Mouse (Mus musculus) myocyte (in vitro differentiated cells): Measurements from ENCODE around the gene Olfr424. TPM values are rescaled to one million over a fixed set of nuclear protein-coding genes. Genes with fewer than 3 reads are reported as not detected.

Source experiments
- H3K27me3 ChIP-seq: one replicate; pipeline ENCODE4 v1.6.1; 2011; ENCODE audit not compliant: control insufficient read depth, insufficient read depth, insufficient read length
- H3K36me3 ChIP-seq: one replicate; pipeline ENCODE4 v1.6.1; 2011; ENCODE audit not compliant: control insufficient read depth, insufficient read depth
- H3K4me2 ChIP-seq: one replicate; pipeline ENCODE4 v1.6.1; 2011; ENCODE audit warnings: low read depth, control low read depth
- H3K4me3 ChIP-seq: one replicate; pipeline ENCODE4 v1.5.1; 2011; ENCODE audit warnings: mild to moderate bottlenecking, control low read depth, moderate library complexity
- H3K79me2 ChIP-seq: one replicate; pipeline ENCODE4 v1.6.1; 2011; ENCODE audit not compliant: control insufficient read depth, insufficient read depth
- H3ac ChIP-seq: one replicate; pipeline ENCODE4 v1.6.1; 2011; ENCODE audit not compliant: control insufficient read depth, insufficient read length
- CEBPB ChIP-seq: IDR thresholded peaks from 2 replicates; pipeline ENCODE4 v1.6.1; 2011; ENCODE audit warnings: mild to moderate bottlenecking, moderate library complexity; ENCODE audit not compliant: poor library complexity, insufficient read depth, severe bottlenecking
- E2F4 ChIP-seq: IDR thresholded peaks from one replicate; pipeline ENCODE4 v1.6.1; 2011; ENCODE audit warnings: mild to moderate bottlenecking, control low read depth, moderate library complexity; ENCODE audit not compliant: insufficient read depth
- MAX ChIP-seq: IDR thresholded peaks from one replicate; pipeline ENCODE4 v1.6.1; 2011; ENCODE audit warnings: low read depth, mild to moderate bottlenecking, control low read depth
- MYOD1 ChIP-seq, 3 experiments: IDR thresholded peaks; one replicate each; pipeline ENCODE4 v1.6.1; 2011; ENCODE audit warnings: control low read depth in 2 of 3, low read depth in 2 of 3, mild to moderate bottlenecking in 2 of 3, moderate library complexity in 1 of 3; ENCODE audit not compliant: insufficient read length in 2 of 3, control insufficient read depth in 1 of 3
- MYOG ChIP-seq, 3 experiments: IDR thresholded peaks; one replicate each; pipeline ENCODE4 v1.6.1; 2011; ENCODE audit warnings: control low read depth in 2 of 3, low read depth in 2 of 3, mild to moderate bottlenecking in 2 of 3; ENCODE audit not compliant: insufficient read length in 2 of 3, control insufficient read depth in 1 of 3, insufficient read depth in 1 of 3
- POLR2A ChIP-seq: IDR thresholded peaks from one replicate; pipeline ENCODE4 v1.6.1; 2011; ENCODE audit warnings: low read depth, mild to moderate bottlenecking, control low read depth, moderate library complexity; ENCODE audit not compliant: insufficient read length
- POLR2AphosphoS2 ChIP-seq: IDR thresholded peaks from one replicate; pipeline ENCODE4 v1.6.1; 2011; ENCODE audit warnings: low read depth, control low read depth; ENCODE audit not compliant: insufficient read length
- REST ChIP-seq: IDR thresholded peaks from one replicate; pipeline ENCODE4 v1.6.1; 2011; ENCODE audit warnings: mild to moderate bottlenecking, control low read depth, moderate library complexity; ENCODE audit not compliant: insufficient read depth, insufficient read length
- SRF ChIP-seq: IDR thresholded peaks from one replicate; pipeline ENCODE4 v1.6.1; 2011; ENCODE audit warnings: low read depth; ENCODE audit not compliant: control insufficient read depth, insufficient read length
- TCF12 ChIP-seq: IDR thresholded peaks from one replicate; pipeline ENCODE4 v1.6.1; 2011; ENCODE audit warnings: mild to moderate bottlenecking, control low read depth; ENCODE audit not compliant: poor library complexity, insufficient read depth, severe bottlenecking
- TCF3 ChIP-seq: IDR thresholded peaks from one replicate; pipeline ENCODE4 v1.6.1; 2011; ENCODE audit warnings: low read depth, control low read depth; ENCODE audit not compliant: insufficient read length
- USF1 ChIP-seq: IDR thresholded peaks from one replicate; pipeline ENCODE4 v1.6.1; 2011; ENCODE audit warnings: low read depth, mild to moderate bottlenecking, control low read depth, moderate library complexity
- polyA plus RNA-seq: library from polyadenylated mRNA; unstranded; fragments of >200 nt; fragmentation: generic; extraction: Trizol; gene quantifications from one replicate; pipeline ENCODE4 v1.2.1, GENCODE M21; 2012; ENCODE audit warnings: missing spikeins

The Olfr424 gene
- polyA plus RNA-seq, 1 experiment: not detected

GRCm38 (mm10) chr1:174157622-174158021, 26.3 kb downstream of the Olfr424 start:
- Histone ChIP-seq H3K4me2 (no peak overlapping the region), H3K4me3 (no peak overlapping the region), H3ac (no peak overlapping the region), H3K27me3 (no peaks in the 10 kb centered on the region), H3K36me3 (no peaks in the 10 kb centered on the region), H3K79me2 (no peaks in the 10 kb centered on the region)
- TF ChIP-seq SRF (no peak), TCF3 (no peak), MAX (no peak), POLR2AphosphoS2 (no peak), POLR2A (no peak), USF1 (no peak), REST (no peak), MYOG (IDR thresholded peaks at IDR 0.05; ENCODE audit: control insufficient read depth in 1 of 3, insufficient read depth in 1 of 3, insufficient read length in 2 of 3, low read depth in 2 of 3) (no peak), CEBPB (no peak), MYOD1 (IDR thresholded peaks at IDR 0.05; ENCODE audit: control insufficient read depth in 1 of 3, insufficient read length in 2 of 3, low read depth in 2 of 3) (no peak), E2F4 (no peak), TCF12 (no peak)

- H3K4me2 ChIP-seq: no peak overlapping the region
- H3K27me3 ChIP-seq: no peaks in the 10 kb centered on the region
- no peaks in the 10 kb centered on the region for H3K79me2 ChIP-seq
- H3K36me3 ChIP-seq: no peaks in the 10 kb centered on the region
- H3K4me3 ChIP-seq: no peak overlapping the region
- TF ChIP-seq CEBPB (no peak), E2F4 (no peak), MYOG (IDR thresholded peaks at IDR 0.05; ENCODE audit: control insufficient read depth in 1 of 3, insufficient read depth in 1 of 3, insufficient read length in 2 of 3, low read depth in 2 of 3) (no peak), TCF3 (no peak), MYOD1 (IDR thresholded peaks at IDR 0.05; ENCODE audit: control insufficient read depth in 1 of 3, insufficient read length in 2 of 3, low read depth in 2 of 3) (no peak), TCF12 (no peak), MAX (no peak), USF1 (no peak), POLR2A (no peak), REST (no peak), SRF (no peak), POLR2AphosphoS2 (no peak)
- H3ac ChIP-seq: no peak overlapping the region
These were observed 27.2 kb downstream of the Olfr424 start for GRCm38 (mm10) chr1:174158512-174158911.

GRCm38 (mm10) chr1:174159095-174159494, 27.8 kb downstream of the Olfr424 start:
- Histone ChIP-seq H3ac (no peak overlapping the region), H3K4me2 (no peak overlapping the region), H3K27me3 (no peaks in the 10 kb centered on the region), H3K79me2 (no peaks in the 10 kb centered on the region), H3K36me3 (no peaks in the 10 kb centered on the region), H3K4me3 (no peak overlapping the region)
- no peak for TF ChIP-seq REST
- TF ChIP-seq E2F4: no peak
- no peak for TF ChIP-seq MAX
- TF ChIP-seq POLR2A: no peak
- TF ChIP-seq MYOD1 (IDR thresholded peaks at IDR 0.05; ENCODE audit: control insufficient read depth in 1 of 3, insufficient read length in 2 of 3, low read depth in 2 of 3): no peak
- no peak for TF ChIP-seq MYOG (IDR thresholded peaks at IDR 0.05; ENCODE audit: control insufficient read depth in 1 of 3, insufficient read depth in 1 of 3, insufficient read length in 2 of 3, low read depth in 2 of 3)
- no peak for TF ChIP-seq USF1
- TF ChIP-seq TCF3: no peak
- no peak for TF ChIP-seq TCF12

GRCm38 (mm10) chr1:174169024-174169423, 37.7 kb downstream of the Olfr424 start:
- no peaks in the 10 kb centered on the region for H3K79me2 ChIP-seq
- H3K4me3 ChIP-seq: no peak overlapping the region
- TF ChIP-seq MAX (no peak), USF1 (no peak), MYOG (IDR thresholded peaks at IDR 0.05; ENCODE audit: control insufficient read depth in 1 of 3, insufficient read depth in 1 of 3, insufficient read length in 2 of 3, low read depth in 2 of 3) (no peak), TCF12 (no peak), CEBPB (no peak), TCF3 (no peak), SRF (no peak), REST (no peak), MYOD1 (IDR thresholded peaks at IDR 0.05; ENCODE audit: control insufficient read depth in 1 of 3, insufficient read length in 2 of 3, low read depth in 2 of 3) (no peak), E2F4 (no peak), POLR2A (no peak), POLR2AphosphoS2 (no peak)
- no peak overlapping the region for H3ac ChIP-seq
- H3K4me2 ChIP-seq: no peak overlapping the region
- no peaks in the 10 kb centered on the region for H3K27me3 ChIP-seq
- no peaks in the 10 kb centered on the region for H3K36me3 ChIP-seq
